Mouse (Mus musculus) liver, adult (tissue): ENCODE results near the gene Cebpb.

Experiments
- GATA4 ChIP-seq: IDR thresholded peaks from 2 replicates; pipeline ENCODE4 v1.6.1; 2014; ENCODE audit warnings: mild to moderate bottlenecking, low read length; ENCODE audit not compliant: insufficient replicate concordance

Cebpb gene

DNA sequence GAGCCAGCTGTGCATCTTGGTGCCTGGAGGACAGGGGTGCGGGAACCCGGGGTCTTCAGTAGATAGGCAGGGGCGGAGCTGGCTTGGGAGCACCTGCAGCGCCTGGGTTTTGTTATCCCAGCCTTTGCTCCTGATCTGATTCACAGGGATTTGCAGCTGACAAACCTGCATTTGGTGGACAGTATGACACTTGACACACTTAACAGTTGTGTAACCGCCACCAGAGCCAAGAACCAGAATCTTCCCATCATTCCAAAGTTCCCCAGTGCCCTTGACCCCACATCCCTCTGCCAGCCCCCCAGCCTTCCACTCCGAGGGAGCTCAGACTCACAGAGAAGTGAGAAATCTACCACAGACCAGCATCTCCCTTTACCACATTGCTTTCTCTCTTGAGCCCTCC is 33.8 kb downstream of the Cebpb start:
- TF ChIP-seq GATA4, result no peak

- TF ChIP-seq GATA4, result no peak
Measured at GRCm38 (mm10) chr2:167723589-167724206, 35.0 kb downstream of the Cebpb start.

- TF ChIP-seq GATA4, result no peak
Measured at GRCm38 (mm10) chr2:167725879-167726278, 37.2 kb downstream of the Cebpb start.

DNA sequence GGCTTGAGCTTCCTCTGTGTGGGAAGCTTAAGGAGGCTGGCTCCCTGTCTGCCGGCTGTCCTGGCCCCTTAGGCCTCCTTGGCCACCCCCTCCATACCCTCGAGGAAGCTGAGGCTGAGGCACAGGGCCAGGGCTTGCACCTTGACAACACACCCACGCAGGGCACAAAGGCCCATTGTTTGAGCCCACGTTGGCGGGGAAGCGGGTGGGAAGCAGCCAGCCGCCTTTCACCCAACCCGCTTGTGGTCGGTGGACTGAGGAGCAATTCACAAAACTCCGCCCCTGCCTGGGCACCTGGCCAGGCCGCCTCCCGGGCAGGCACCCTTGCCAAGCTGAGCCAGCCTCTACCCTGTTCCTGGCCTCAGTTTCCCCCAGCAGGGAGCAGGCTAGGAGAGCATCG is 38.4 kb downstream of the Cebpb start:
- no peak for TF ChIP-seq GATA4

GRCm38 (mm10) chr2:167730036-167730435 is 41.3 kb downstream of the Cebpb start:
- no peak for TF ChIP-seq GATA4

DNA sequence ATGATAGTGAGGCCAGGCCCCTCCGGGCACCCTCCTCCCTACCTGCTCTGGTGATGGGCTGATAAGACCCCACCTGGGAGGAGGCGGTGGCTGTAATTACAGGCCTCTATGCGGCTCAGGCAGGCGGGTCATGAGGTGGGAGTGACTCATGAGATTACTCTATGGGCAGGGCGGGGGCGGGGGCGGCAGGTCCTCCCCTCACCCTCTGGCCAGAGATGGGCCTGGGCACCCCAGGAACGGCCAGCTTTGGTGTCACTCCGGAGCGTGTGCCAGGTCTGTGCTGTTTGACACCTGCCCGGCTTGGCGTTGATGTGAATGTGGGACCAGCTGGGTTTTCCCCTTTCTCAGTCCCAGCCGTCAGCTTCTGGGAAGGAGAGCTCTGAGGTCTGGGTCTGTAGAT is 42.4 kb downstream of the Cebpb start:
- TF ChIP-seq GATA4, result no peak

DNA sequence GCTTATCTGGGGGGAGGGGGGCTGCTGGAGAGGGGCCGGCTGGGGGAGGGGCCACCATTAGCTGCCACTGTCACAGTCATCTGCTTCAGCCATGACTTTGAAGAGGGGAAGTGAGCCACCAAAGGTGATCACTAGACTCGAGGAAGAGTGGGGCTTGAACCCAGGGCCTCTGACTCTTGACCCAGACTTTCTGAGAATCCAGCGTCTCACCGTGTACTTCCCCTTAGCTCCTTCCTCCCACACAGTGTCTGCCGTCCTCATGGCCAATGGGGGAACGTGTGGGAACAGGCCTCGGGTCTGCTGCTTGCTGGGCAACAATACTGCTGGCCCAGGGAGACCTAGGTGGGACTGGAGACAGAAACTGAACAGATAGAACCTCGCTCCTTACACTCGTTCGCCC is 46.1 kb downstream of the Cebpb start:
- TF ChIP-seq GATA4, result no peak

DNA sequence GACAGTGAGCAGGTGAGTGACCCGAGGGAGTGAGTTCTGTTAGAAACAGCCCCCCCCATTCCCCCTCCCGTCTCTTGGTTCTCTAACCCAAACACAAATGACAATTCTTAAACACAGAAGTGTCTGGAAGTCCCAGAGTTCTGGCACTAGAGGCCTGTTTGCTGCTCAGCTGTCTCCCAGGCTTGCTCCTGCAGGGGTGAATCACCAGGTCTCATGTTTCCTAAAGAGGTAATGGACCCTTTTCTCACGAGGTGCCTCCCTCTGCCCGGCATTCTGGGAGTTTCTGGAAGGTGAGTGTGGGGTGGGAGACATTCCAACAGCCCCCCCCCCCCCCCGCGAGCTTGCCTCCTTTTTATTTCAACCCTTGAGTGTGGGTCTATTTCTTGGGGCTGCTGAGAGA is 50.3 kb downstream of the Cebpb start:
- no peak for TF ChIP-seq GATA4
